15 mouse cellular contexts compared by ENCODE assay signal in the genomic region with DNA sequence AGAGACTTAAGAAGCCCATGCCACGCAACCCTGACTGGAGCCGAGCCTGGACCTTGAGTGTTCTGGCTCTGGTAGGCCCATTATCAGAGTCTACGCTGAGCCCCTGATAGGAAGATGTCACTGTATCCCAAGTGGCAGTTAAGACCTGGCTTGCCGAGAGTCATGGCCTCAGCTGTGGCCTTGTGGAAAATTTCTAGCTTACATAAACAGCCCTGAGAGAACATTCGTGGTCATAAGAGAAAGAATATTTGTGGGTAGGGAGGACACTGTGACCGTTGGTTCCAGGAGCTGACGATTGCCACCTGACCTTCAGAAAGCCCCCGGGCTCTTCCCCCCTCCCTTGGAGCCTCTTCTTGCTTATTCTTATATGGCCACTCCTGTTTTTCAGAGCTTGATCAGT. TPM values are rescaled to one million over a fixed set of nuclear protein-coding genes. Genes with fewer than 3 reads are reported as not detected.
"Had no signal": no experiment of that assay in that cellular context is flagged by ENCODE, and none has a peak within 500 bp of the region (broad histone marks: within the 10 kb centered on the region; RNA-seq: fewer than 3 reads in every experiment).

No protein-coding gene starts in this region.

- DNase-seq: lung, adult 18-20 months; lung, embryonic 14.5 days; lung, postnatal 10 days; lung, postnatal 4 days; midbrain, embryonic 14.5 days; retina, postnatal 1 day; right cerebral cortex, adult 18-20 months; right cerebral cortex, postnatal 25 days; right cerebral cortex, postnatal 4 days; spleen, adult 18-20 months; thymus, adult 18-20 months; thymus, postnatal 14 days; thymus, postnatal 36 days had no signal

- ATAC-seq: midbrain, embryonic 16.5 days had no signal

RNA-seq across cellular contexts. Expression of a gene that starts 40.9 kb away (rescaled TPM):
- total RNA-seq: megakaryocyte-erythroid progenitor cell, adult 5-6 weeks had no signal
